Mouse (Mus musculus) E14TG2a.4 (cell line): ENCODE measurements around the gene Slc25a29.

ENCODE experiments used
- H3K27me3 ChIP-seq: 2 replicates; pipeline ENCODE4 v1.6.1; 2014; ENCODE audit warnings: low read length, control low read depth; ENCODE audit not compliant: insufficient read depth
- H3K36me3 ChIP-seq: 2 replicates; pipeline ENCODE4 v1.6.1; 2014; ENCODE audit warnings: low read length, control low read depth; ENCODE audit not compliant: insufficient read depth
- H3K4me1 ChIP-seq: replicated peaks from 2 replicates; pipeline ENCODE4 v1.6.1; 2014; ENCODE audit warnings: low read depth, low read length, control low read depth
- H3K4me3 ChIP-seq: replicated peaks from 2 replicates; pipeline ENCODE4 v1.5.1; 2014; ENCODE audit warnings: mild to moderate bottlenecking, low read length
- H3K9me3 ChIP-seq: 2 replicates; pipeline ENCODE4 v1.6.1; 2014; ENCODE audit warnings: low read length, control low read depth
- CTCF ChIP-seq: conservative IDR thresholded peaks from 2 replicates; pipeline ENCODE4 v1.5.1; 2014; ENCODE audit warnings: low read length
- NANOG ChIP-seq: IDR thresholded peaks from 2 replicates; pipeline ENCODE4 v1.6.1; 2014; ENCODE audit warnings: borderline replicate concordance, low read length, mixed read lengths
- POU5F1 ChIP-seq: IDR thresholded peaks from 2 replicates; pipeline ENCODE4 v1.6.1; 2014; ENCODE audit warnings: low read length, borderline replicate concordance

Slc25a29 gene

GRCm38 (mm10) chr12:108820461-108820860, 15.2 kb downstream of the Slc25a29 start:
- TF ChIP-seq NANOG: no peak
- TF ChIP-seq POU5F1: no peak
- TF ChIP-seq CTCF: no peak
- Histone ChIP-seq H3K9me3 (no peaks in the 10 kb centered on the region), H3K4me3 (no peak overlapping the region)

GRCm38 (mm10) chr12:108816569-108816968, 19.1 kb downstream of the Slc25a29 start:
- TF ChIP-seq POU5F1: no peak
- TF ChIP-seq NANOG: no peak
- TF ChIP-seq CTCF: no peak
- Histone ChIP-seq H3K36me3 (peaks cover 96% of the 10 kb centered on the region), H3K9me3 (no peaks in the 10 kb centered on the region), H3K27me3 (no peaks in the 10 kb centered on the region), H3K4me1 (peaks cover 75% of the 10 kb centered on the region), H3K4me3 (no peak overlapping the region)

More at GRCm38 (mm10) chr12:108820461-108820860, 15.2 kb downstream of the Slc25a29 start:
- H3K27me3 ChIP-seq: no peaks in the 10 kb centered on the region; the same call in 1 of the 2 replicates
- peaks cover 65% of the 10 kb centered on the region for H3K36me3 ChIP-seq
- H3K4me1 ChIP-seq: peaks cover 40% of the 10 kb centered on the region

- Histone ChIP-seq H3K4me3 (no peak overlapping the region), H3K4me1 (peaks cover 81% of the 10 kb centered on the region), H3K36me3 (peaks cover 98% of the 10 kb centered on the region), H3K27me3 (no peaks in the 10 kb centered on the region), H3K9me3 (no peaks in the 10 kb centered on the region)
- TF ChIP-seq POU5F1 (no peak), CTCF (no peak), NANOG (no peak)
Observed at GRCm38 (mm10) chr12:108814470-108814869, 21.2 kb downstream of the Slc25a29 start.

GRCm38 (mm10) chr12:108812463-108812862, 23.2 kb downstream of the Slc25a29 start:
- H3K4me1 ChIP-seq: peaks cover 81% of the 10 kb centered on the region
- no peak for TF ChIP-seq NANOG
- no peak for TF ChIP-seq POU5F1
- TF ChIP-seq CTCF: no peak
- H3K9me3 ChIP-seq: no peaks in the 10 kb centered on the region
- peaks cover 99% of the 10 kb centered on the region for H3K36me3 ChIP-seq
- no peak overlapping the region for H3K4me3 ChIP-seq
- H3K27me3 ChIP-seq: no peaks in the 10 kb centered on the region

GRCm38 (mm10) chr12:108811133-108811532, 24.6 kb downstream of the Slc25a29 start:
- Histone ChIP-seq H3K9me3 (no peaks in the 10 kb centered on the region), H3K27me3 (no peaks in the 10 kb centered on the region), H3K4me3 (no peak overlapping the region), H3K36me3 (peaks cover 99% of the 10 kb centered on the region), H3K4me1 (peaks cover 82% of the 10 kb centered on the region)
- TF ChIP-seq CTCF: peak; percentile 19; the same call in 1 of the 2 replicates
- no peak for TF ChIP-seq POU5F1

GRCm38 (mm10) chr12:108810309-108810708, 25.4 kb downstream of the Slc25a29 start:
- TF ChIP-seq POU5F1 (no peak), CTCF (no peak), NANOG (no peak)
- H3K4me1 ChIP-seq: peaks cover 89% of the 10 kb centered on the region
- peaks cover 96% of the 10 kb centered on the region for H3K36me3 ChIP-seq
- no peaks in the 10 kb centered on the region for H3K9me3 ChIP-seq
- no peak overlapping the region for H3K4me3 ChIP-seq
- H3K27me3 ChIP-seq: no peaks in the 10 kb centered on the region

GRCm38 (mm10) chr12:108809771-108810170, 25.9 kb downstream of the Slc25a29 start:
- Histone ChIP-seq H3K4me1 (peaks cover 91% of the 10 kb centered on the region), H3K9me3 (no peaks in the 10 kb centered on the region), H3K27me3 (no peaks in the 10 kb centered on the region), H3K4me3 (no peak overlapping the region), H3K36me3 (peaks cover 91% of the 10 kb centered on the region)
- no peak for TF ChIP-seq CTCF
- no peak for TF ChIP-seq NANOG
- TF ChIP-seq POU5F1: no peak

GRCm38 (mm10) chr12:108808465-108808864, 27.2 kb downstream of the Slc25a29 start:
- Histone ChIP-seq H3K27me3 (no peaks in the 10 kb centered on the region), H3K9me3 (no peaks in the 10 kb centered on the region), H3K4me3 (no peak overlapping the region), H3K4me1 (peaks cover 91% of the 10 kb centered on the region), H3K36me3 (peaks cover 88% of the 10 kb centered on the region)
- TF ChIP-seq NANOG: no peak
- no peak for TF ChIP-seq CTCF
- TF ChIP-seq POU5F1: no peak

- Histone ChIP-seq H3K27me3 (no peaks in the 10 kb centered on the region), H3K9me3 (no peaks in the 10 kb centered on the region), H3K36me3 (peaks cover 87% of the 10 kb centered on the region), H3K4me3 (no peak overlapping the region), H3K4me1 (peaks cover 92% of the 10 kb centered on the region)
- TF ChIP-seq CTCF (no peak), NANOG (no peak), POU5F1 (no peak)
Observed at GRCm38 (mm10) chr12:108804388-108804787, 31.3 kb downstream of the Slc25a29 start.
